Mouse (Mus musculus) natural killer cell, adult 2 months (primary cell): ENCODE results near the gene Traip.

Source experiments
- DNase-seq, 2 experiments: peaks; one replicate each; pipeline ENCODE4 v3.0.0; 2022; ENCODE audit warnings: low spot score in 2 of 2

The Traip gene

GRCm38 (mm10) chr9:107949922-107950235 lies at the start of gene Traip:
TSS of gene Traip (plus strand) at chr9:107950136.
- no peak for DNase-seq

GRCm38 (mm10) chr9:107900840-107901626 lies 48.9 kb upstream of the Traip start:
- DNase-seq, result peak in 1 of 2 experiments; percentile 45

- no peak for DNase-seq
Measured at GRCm38 (mm10) chr9:107901627-107901914, 48.4 kb upstream of the Traip start.

GRCm38 (mm10) chr9:107904726-107905125 lies 45.2 kb upstream of the Traip start:
- DNase-seq, result peak; percentile 74 to 85

GRCm38 (mm10) chr9:107906252-107906966 lies 43.5 kb upstream of the Traip start, which contains the start of gene Mst1r:
TSS of gene Mst1r (plus strand) at chr9:107906873.
- DNase-seq, result no peak

GRCm38 (mm10) chr9:107906967-107907800 lies 42.8 kb upstream of the Traip start:
- no peak for DNase-seq

GRCm38 (mm10) chr9:107907801-107908120 lies 42.2 kb upstream of the Traip start:
- no peak for DNase-seq

- no peak for DNase-seq
Measured at GRCm38 (mm10) chr9:107908410-107909158, 41.4 kb upstream of the Traip start.

GRCm38 (mm10) chr9:107910025-107910769 lies 39.7 kb upstream of the Traip start:
- DNase-seq, result no peak

GRCm38 (mm10) chr9:107914764-107915420 lies 35.0 kb upstream of the Traip start:
- DNase-seq, result no peak

- no peak for DNase-seq
Measured at GRCm38 (mm10) chr9:107917895-107918608, 31.9 kb upstream of the Traip start.

- DNase-seq, result no peak
Measured at GRCm38 (mm10) chr9:107918884-107919283, 31.1 kb upstream of the Traip start.

GRCm38 (mm10) chr9:107919441-107919840 lies 30.5 kb upstream of the Traip start:
- no peak for DNase-seq

- DNase-seq, result no peak
Measured at GRCm38 (mm10) chr9:107923021-107923420, 26.9 kb upstream of the Traip start.

- no peak for DNase-seq
Measured at GRCm38 (mm10) chr9:107923956-107924355, 26.0 kb upstream of the Traip start.

GRCm38 (mm10) chr9:107925251-107925650 lies 24.7 kb upstream of the Traip start:
- no peak for DNase-seq

GRCm38 (mm10) chr9:107926920-107927420 lies 23.0 kb upstream of the Traip start:
- no peak for DNase-seq

GRCm38 (mm10) chr9:107927749-107928148 lies 22.2 kb upstream of the Traip start:
- no peak for DNase-seq

GRCm38 (mm10) chr9:107928169-107928568 lies 21.8 kb upstream of the Traip start, which contains the start of gene Actl11:
TSS of gene Actl11 (plus strand) at chr9:107928469.
- no peak for DNase-seq

- no peak for DNase-seq
Measured at GRCm38 (mm10) chr9:107932221-107932620, 17.7 kb upstream of the Traip start.
